Mouse (Mus musculus) T-helper 2 cell (primary cell): ENCODE measurements around the gene D430041D05Rik.

Source experiments
- in situ Hi-C: fragments of 300-600 bp; cut with MboI, MseI; formaldehyde crosslinking; loops from one replicate; pipeline ENCODE4 v1.15.1; 2025; ENCODE audit warnings: high pct_unique_total_duplicates

Gene D430041D05Rik

DNA sequence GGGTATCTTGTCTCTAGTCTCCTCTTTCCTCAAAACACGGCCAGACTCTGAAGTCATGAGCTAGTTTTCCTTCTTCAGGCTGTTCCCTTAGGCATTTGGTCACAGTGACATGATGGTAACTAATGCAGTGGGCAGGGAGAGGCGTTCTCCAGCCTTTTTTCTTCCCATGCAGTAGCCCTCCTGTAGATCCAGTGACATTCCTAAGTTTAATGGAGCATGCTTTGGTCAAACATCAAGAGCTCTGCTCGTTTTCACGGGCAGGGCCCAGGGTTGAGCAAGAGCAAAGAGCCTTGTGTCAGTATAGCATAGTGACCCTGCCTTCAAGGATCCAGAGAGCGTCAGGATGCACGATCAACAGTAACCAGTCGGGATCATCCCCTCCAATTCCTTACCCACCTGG lies 247.4 kb downstream of the D430041D05Rik start:
- in situ Hi-C loops: loop anchor here (5.0 kb wide), 1 partner anchor 76 kb away; no protein-coding TSS in a partner anchor

DNA sequence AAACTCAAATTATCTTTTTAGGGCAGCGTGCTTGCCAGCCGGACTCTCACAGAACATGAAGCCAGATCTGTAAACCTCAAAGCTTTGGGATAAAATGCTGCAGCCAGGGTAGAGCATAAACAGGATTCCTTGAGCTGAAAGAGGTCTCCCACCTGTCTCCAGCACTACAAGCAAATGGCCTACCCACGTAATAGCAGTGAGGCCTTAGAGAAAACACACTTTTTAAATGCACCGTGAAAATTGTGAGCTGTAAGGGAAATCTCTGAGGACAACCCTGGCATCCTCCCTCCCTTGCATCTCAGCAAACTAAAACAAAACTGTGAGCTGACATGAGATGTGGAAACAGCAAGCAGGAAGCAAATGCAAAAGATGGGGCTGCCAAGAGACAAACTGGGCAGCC lies 253.0 kb downstream of the D430041D05Rik start:
- in situ Hi-C loops: no loop called here

DNA sequence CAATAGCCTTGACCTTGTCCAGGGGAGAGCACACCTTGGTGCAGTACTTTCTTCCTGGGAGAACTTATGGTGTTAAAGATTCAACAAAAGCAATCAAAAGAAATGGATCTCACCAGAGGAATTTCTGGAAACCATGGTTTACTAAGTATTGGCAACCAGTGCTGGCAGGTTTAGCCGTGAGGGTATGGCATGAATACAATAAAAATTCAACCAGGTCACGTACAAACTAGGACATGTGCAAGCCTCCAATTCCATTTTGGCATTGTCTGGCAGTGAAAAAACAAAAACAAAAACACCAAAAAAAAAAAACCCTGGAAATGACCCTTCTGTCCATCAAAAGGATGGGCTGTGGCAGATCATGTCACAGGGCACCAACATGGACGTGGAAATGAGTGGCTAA lies 256.9 kb downstream of the D430041D05Rik start:
- in situ Hi-C loops: loop anchor here (5.0 kb wide), 1 partner anchor 58 kb away; no protein-coding TSS in a partner anchor

DNA sequence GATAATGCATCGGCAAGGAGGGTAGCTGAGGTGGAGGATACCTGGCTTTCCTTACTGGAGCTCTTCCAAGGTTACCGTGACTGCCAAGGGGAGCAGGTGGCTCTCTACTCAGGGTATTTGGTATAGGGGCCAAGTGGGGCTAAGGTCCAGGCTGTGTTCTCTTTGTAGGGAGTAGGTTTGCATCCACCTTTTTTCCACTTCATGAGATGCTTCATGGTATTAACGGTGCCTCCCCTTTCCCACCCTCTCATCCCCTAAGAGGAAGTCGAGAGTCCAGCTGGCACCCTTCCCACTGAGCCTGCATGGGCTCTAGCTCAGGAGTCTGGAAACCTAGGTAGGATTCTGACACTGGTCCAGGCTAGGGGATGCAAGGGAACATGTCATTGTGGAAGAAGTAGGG lies 257.5 kb downstream of the D430041D05Rik start:
- in situ Hi-C loops: loop anchor here (5.0 kb wide), 1 partner anchor 59 kb away; no protein-coding TSS in a partner anchor

DNA sequence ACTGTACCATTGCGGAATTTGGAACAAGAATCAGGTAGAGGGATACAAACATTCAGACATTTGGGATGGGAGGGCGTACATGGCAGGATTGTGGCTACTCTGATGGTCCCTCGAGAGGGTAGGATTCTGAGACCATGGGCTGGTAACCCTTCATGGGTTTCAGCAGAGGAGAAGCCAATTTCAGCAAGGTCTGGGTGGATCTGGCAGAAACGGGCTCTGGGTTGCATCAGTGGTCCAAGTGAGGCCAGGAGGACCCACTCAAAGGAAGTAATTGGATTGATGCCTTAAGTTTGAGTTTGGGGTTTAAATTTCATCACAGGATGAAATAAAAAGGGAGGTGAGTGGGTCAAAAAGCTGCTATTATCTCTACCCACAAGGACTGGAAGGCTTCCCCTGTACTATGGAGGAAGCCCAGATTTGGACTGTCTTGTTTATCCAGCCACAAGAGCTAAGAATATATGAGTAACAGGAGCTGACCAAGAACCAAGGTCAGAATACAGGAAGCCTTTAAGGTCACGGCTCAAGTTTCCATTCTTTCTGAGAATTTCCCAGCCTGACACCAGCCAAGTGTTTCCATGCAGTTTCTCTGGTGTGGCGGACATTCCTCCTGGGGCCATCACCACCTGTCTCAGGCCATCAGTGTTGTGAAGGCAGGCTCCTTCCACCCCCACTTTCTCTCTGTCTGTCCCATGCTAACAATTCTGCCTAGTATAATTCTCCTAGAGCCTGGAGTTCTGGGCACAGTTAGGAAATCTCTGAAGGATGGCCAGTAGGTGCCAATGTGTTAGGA lies 260.0 kb downstream of the D430041D05Rik start:
- in situ Hi-C loops: loop anchor here (5.0 kb wide), 1 partner anchor 61 kb away; no protein-coding TSS in a partner anchor

DNA sequence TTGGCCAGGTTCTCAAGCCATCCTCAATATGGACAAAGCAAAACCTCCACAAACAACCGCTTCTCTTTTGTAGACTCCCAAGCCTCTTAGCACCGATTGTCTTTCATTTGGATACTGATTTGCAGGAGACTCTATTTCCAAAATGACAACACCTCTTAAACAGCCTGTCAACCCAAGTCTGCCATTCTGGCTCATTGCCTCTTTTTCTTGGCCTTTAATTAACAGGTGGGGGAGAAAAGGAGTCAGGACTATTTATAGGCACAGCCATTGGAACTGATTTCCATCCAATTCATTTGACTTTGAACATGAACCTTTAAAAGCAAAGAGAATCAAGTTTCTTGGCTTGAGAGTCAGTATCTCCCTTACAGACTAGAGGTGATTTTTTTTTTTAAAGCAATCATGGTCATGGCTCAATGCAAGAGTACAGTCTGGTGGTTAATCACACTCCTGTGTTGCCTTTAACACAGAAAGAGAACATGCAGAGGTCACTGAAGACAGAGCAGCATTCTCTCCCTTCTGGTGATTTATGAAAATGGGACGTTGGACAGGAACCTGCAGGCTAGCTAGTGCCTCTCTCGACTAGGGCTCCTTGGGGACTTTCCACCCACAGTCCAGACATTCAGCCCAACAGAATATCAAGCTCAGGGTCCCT lies 262.8 kb downstream of the D430041D05Rik start:
- in situ Hi-C loops: no loop called here

DNA sequence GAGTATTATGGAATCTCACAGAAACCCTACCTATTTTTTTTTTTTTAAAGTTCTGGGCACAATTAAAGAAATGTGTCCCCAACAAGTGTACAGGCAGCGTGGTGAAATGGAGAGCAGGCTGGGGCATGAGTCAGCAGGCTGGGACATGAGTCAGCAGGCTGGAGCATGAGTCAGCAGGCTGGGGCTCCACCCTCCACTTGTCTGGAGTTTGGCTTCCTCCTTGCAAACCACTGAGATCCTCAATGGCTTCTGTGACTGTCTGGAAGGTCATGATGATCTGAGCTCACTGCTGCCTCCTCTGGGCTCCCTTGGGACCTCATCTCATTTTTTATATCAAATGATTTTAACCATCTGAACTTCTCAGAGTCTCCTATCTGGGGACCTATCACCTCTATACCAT lies 264.8 kb downstream of the D430041D05Rik start:
- in situ Hi-C loops: no loop called here

DNA sequence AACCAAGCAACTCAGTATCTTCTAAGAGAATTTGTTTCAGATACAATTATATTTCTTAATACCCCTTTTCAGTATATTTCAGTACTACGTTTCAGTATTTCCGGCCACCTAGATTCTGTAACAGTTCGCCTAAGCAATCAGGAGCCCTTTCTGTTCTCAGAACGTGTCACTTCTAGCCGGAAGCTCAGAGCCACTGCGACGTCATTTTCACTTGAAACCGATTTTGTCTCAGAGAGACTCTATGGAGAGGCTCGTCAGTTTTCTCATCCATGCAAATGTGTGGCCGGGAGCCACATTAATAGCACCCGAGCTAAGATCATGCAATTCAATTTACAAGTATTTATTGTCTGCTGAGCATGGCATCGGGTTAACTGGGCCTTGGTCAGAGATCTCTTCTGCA lies 266.8 kb downstream of the D430041D05Rik start:
- in situ Hi-C loops: no loop called here

DNA sequence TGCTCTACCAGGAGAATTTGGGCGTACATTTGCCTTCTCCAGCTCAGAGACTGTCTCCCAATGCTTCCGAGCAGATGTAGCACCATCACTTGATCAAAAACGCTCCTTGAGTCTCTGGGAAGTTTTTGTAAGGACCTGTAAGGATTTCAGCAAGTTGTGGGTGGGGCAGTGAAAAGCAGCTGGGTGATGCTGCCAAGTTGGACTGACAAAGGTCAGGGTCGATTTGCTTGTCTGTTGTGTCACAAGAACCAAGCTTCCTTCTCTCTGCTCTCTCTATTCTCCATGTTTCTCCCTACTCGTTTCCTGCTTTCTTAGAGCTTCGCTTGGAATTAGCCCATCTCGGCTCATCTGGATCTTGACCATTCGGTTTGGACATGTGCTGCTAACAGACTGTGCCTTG lies 268.7 kb downstream of the D430041D05Rik start:
- in situ Hi-C loops: no loop called here

DNA sequence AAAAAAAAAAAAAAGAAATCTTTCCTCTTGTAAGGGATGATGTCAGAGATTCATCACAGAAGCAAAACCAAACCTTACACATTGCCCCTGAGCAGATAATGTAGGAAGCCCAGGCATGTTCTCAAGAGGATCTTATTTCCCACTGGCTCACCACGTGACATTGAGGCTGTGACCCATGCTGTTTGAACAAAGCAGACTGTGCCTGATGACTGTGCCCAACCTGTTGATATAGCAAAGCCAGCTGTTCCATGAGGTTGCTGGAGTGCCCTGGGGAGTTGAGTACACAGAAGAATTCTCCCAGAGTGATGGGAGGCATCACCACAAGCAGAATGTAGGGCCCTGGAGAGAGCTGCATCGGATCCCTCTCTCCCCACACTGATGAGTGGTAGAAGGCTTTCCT lies 274.9 kb downstream of the D430041D05Rik start:
- in situ Hi-C loops: loop anchor here (5.0 to 10.0 kb wide), 3 partner anchors 41 to 449 kb away; partner anchors contain the start of gene D430041D05Rik

DNA sequence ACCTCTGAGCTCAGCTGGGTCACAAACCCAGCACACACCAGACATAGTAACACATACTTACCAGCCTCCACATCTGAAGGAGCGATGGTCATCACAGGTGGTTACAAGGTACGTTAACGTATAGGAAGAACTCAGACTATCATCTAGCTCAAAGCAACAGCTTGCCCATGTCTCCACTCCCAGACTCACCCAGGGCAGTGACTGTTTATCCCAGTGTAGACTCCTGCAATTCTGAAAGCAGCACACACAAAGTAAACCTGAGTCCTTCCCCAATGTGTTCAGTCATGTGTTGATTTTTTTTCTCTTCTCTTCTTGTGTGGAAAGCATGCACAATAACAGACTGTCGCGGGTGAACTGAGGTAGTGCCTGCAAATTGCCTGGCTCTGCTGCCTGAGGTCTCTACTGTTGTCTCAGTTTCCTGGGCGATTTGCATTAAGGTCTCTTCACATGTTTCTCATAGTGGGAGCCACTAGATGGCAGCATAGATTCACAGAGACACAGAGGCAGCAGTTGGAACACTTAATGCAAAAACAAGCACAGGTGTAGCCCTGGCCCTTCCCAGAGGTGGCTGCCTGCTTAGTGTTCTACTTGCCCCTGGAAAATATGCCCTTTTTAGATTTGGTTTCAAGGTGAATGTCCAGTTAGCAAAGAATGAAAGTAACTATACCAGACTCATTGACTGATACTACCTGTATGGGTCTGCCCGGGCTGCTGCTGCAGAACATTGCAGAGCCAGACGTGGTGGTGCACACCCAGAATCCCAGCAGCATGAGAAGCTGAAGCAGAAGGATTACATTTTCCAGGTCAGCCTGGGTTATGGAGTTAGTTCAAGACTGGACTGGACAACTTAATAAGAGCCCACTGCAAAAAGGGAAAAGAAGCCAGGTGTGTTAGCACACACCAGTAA lies 276.4 kb downstream of the D430041D05Rik start:
- in situ Hi-C loops: loop anchor here (5.0 to 10.0 kb wide), 3 partner anchors 43 to 450 kb away; partner anchors contain the start of gene D430041D05Rik

DNA sequence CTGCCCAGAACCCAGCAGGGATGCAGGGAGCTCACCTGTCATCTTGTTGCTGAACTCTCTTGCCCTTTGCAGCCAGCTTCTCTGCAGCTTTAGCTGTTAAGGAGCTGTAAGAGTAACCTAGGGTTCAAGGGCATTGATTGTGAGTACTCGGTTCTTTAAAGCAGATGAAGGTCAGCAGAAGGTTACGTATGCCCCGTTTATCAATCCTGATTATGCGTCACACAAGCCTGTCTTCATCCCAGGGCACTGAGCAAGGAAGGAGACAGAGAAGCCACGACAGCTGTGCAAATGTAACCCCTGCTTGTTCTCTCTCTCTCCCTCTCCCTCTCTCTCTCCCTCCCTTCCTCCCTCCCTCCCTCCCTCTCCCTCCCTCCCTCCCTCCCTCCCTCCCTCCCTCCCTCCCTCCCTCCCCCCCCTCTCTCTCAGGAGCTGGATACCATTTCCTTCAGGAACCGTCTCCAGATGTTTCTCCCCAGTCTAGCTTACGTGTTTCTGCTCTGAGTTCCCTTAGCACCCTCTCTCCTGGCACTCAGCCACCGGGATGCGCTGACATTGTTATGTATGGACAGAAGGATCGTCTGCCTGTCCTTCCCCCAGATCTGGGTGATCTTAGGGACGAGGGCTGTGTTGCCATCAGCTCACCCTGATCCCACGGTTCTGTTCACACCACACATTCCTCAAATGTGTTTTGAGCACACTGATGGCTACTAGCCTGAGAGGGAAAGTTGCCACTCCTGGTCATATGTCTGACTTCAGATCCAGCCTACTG lies 277.6 kb downstream of the D430041D05Rik start:
- in situ Hi-C loops: loop anchor here (10.0 kb wide), 2 partner anchors 282 to 452 kb away; partner anchors contain the start of gene D430041D05Rik

DNA sequence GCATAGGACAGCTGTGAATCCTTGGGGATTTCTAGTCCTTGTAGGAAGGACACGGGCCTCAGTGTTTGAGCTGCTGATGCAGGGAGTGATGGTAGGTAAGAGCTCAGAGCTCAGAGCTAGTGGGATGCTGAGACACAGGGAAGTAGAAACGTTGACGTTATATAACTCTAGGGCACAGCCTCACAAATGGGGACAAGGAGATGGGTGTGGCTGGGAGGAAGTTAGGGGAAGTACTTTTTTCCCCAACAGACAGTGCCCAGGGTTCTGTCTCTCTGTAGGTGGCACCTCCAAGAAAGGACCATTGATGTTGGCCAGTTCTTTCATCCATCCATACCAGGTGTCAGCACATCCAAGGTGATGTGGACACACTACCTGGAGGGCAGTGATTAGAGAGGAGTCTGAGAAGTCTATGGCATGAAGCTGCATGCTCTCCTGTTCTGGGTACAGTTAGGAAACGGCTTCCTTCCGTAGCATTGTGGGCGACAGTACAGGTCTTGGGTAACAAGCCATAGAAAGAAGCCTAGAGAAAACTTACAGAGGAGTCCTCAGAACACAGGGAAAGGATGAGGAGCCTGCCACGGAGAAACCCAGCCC lies 278.4 kb downstream of the D430041D05Rik start:
- in situ Hi-C loops: loop anchor here (10.0 kb wide), 2 partner anchors 282 to 452 kb away; partner anchors contain the start of gene D430041D05Rik

DNA sequence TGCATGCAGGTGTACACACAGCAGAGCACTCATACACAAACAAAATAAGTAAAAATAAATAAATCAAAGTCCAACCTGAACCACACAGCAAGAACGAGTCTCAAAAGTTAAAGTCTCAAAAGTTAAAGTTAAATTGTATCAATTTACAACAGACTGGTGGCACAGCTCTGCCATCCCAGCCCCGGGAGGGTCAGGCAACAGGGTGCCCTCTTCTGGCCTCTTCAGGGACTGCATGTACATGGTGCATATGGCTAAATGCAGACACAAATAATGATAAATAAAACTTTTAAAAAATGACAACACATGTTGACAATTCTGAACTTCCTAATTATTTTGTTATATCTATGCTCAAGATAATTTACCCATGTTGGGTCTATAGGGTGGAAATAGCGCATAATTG lies 279.8 kb downstream of the D430041D05Rik start:
- in situ Hi-C loops: loop anchor here (10.0 kb wide), 2 partner anchors 284 to 454 kb away; partner anchors contain the start of gene D430041D05Rik

DNA sequence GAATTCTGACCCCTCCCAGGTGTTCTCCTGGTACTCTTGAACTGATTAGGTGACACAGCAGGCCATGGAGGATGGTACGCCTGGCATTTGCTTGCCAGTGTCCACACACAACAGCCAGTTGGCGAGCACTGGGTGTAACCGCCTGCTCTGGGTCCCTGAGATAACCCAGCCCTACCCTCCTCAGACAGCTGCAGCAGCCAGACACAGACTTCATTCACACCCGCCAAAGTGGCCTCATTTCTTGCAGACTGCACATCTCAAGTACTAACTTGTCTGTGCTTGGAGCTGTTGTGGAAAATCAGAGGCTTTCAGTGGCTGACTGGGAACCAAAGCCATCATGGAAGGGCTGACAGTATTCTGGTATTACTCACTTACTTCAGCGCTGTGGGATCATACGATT lies 280.6 kb downstream of the D430041D05Rik start:
- in situ Hi-C loops: loop anchor here (10.0 kb wide), 2 partner anchors 285 to 455 kb away; partner anchors contain the start of gene D430041D05Rik

DNA sequence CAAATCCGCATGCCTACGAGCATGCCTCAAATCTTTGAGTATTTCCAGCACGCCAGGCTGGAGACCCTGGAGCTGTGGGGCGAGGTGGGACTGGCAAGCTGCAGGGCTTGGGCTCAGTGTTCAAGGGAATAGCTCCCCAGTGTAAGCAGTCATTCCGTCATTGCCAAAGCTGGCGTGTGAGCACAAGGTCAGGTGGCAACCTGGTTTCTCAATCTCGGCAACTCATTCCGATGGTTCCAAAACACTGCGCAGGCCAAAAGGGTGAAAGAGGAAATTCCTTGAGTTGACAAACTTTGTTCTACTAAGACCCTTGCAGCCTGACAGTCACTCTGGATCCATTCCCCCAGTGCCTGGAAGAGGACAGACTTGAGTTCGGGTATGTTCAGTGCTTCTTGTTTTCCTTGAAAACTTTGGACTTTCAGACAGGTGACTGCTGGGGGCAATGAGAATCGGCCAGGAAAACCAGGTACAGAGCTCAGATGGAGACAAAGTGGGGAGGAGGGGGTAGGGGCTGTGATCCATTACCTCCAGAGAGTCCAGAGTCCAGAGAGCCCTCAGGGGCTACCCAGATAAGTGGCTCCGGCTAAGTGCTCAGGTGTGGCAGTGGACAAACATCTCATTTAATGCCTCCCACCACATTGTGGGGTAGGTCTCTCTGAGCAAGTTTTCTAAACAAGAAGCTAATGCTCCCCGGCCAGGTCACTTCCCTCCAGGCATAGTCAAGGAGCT lies 281.8 kb downstream of the D430041D05Rik start:
- in situ Hi-C loops: loop anchor here (5.0 kb wide), 1 partner anchor 97 kb away; no protein-coding TSS in a partner anchor

DNA sequence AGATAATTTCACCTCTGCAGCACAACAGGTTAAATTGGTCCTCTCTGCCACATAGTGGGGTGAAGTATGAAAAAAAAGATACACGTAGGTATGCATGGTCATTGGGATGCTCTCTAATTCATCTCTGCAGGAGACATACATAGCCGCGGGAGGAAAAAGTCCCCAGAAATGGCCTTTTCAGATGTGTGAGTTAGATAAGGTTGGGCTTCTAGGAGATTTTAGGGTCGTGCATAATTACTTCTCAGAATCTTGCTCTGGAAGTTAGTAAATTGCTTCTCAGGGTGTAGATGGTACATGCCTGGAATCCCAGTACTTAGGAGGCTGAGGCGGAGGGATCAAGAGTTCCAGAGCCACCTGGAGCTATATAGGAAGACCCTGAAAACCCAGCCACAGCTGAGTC lies 286.7 kb downstream of the D430041D05Rik start:
- in situ Hi-C loops: no loop called here

DNA sequence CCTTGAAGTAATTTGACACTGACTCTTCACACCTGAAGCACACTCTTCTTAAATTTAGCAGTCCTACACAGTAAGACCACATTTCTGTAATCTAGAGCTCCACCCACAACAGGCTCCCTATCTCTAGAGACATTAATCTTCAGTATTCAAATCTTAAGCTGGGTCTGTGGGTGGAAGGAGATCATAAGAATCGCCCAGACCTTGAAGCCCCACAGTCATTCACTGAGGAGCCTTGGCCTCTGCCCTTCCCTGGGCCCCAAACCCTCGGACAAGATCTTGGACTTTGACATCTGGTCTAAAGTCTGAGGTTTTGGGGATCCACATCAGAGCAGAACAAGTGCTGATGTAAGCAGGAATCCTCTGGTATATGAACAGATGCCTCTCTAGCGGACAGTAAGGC lies 287.3 kb downstream of the D430041D05Rik start:
- in situ Hi-C loops: no loop called here
